Mouse (Mus musculus): Measurements from ENCODE around the gene Grik2. TPM values are rescaled to one million over a fixed set of nuclear protein-coding genes. Genes with fewer than 3 reads are reported as not detected.

Grik2 gene
- under 1 TPM in 1 of 2 experiments, not detected in 1; 0.16 TPM for polyA plus RNA-seq (2017; shearing (Covaris generic))

GRCm38 (mm10) chr10:49788381-49788906, at the start of gene Grik2:
Gene Grik2 (minus strand): TSS chr10:49788766.

